Mouse (Mus musculus): ENCODE measurements around the gene Parm1.

The Parm1 gene

GRCm38 (mm10) chr5:91578924-91579323 lies 61.5 kb downstream of the Parm1 start:
- DNase-seq (ENCODE audit: low spot score): no peak

- DNase-seq (ENCODE audit: low spot score): no peak
Measured at GRCm38 (mm10) chr5:91581799-91582198, 64.4 kb downstream of the Parm1 start.

GRCm38 (mm10) chr5:91586206-91586605 lies 68.8 kb downstream of the Parm1 start:
- DNase-seq (ENCODE audit: low spot score): no peak

GRCm38 (mm10) chr5:91594083-91594482 lies 76.7 kb downstream of the Parm1 start:
- DNase-seq (ENCODE audit: low spot score): no peak

GRCm38 (mm10) chr5:91597216-91597615 lies 79.8 kb downstream of the Parm1 start:
- DNase-seq (ENCODE audit: low spot score): peak; percentile 17

- DNase-seq (ENCODE audit: low spot score): no peak
Measured at GRCm38 (mm10) chr5:91599801-91600200, 82.4 kb downstream of the Parm1 start.

GRCm38 (mm10) chr5:91603347-91603746 lies 85.9 kb downstream of the Parm1 start:
- no peak for DNase-seq (ENCODE audit: low spot score)

GRCm38 (mm10) chr5:91603787-91604439 lies 86.5 kb downstream of the Parm1 start:
- no peak for DNase-seq (ENCODE audit: low spot score)

GRCm38 (mm10) chr5:91607234-91607633 lies 89.8 kb downstream of the Parm1 start:
- no peak for DNase-seq (ENCODE audit: low spot score)

GRCm38 (mm10) chr5:91607841-91608240 lies 90.4 kb downstream of the Parm1 start:
- DNase-seq (ENCODE audit: low spot score): no peak

- DNase-seq (ENCODE audit: low spot score): no peak
Measured at GRCm38 (mm10) chr5:91609041-91609440, 91.6 kb downstream of the Parm1 start.

GRCm38 (mm10) chr5:91609511-91610300 lies 92.3 kb downstream of the Parm1 start:
- no peak for DNase-seq (ENCODE audit: low spot score)

- no peak for DNase-seq (ENCODE audit: low spot score)
Measured at GRCm38 (mm10) chr5:91610499-91610898, 93.1 kb downstream of the Parm1 start.

- no peak for DNase-seq (ENCODE audit: low spot score)
Measured at GRCm38 (mm10) chr5:91611589-91611988, 94.2 kb downstream of the Parm1 start.

GRCm38 (mm10) chr5:91617331-91618233 lies 100.2 kb downstream of the Parm1 start:
- no peak for DNase-seq (ENCODE audit: low spot score)

- no peak for DNase-seq (ENCODE audit: low spot score)
Measured at GRCm38 (mm10) chr5:91618661-91619173, 101.3 kb downstream of the Parm1 start.

GRCm38 (mm10) chr5:91621197-91621596 lies 103.8 kb downstream of the Parm1 start:
- no peak for DNase-seq (ENCODE audit: low spot score)

- no peak for DNase-seq (ENCODE audit: low spot score)
Measured at GRCm38 (mm10) chr5:91626823-91627222, 109.4 kb downstream of the Parm1 start.

GRCm38 (mm10) chr5:91629472-91629871 lies 112.1 kb downstream of the Parm1 start:
- DNase-seq (ENCODE audit: low spot score): no peak

- no peak for DNase-seq (ENCODE audit: low spot score)
Measured at GRCm38 (mm10) chr5:91651330-91651729, 133.9 kb downstream of the Parm1 start.

- DNase-seq (ENCODE audit: low spot score): no peak
Measured at GRCm38 (mm10) chr5:91653061-91653915, 135.9 kb downstream of the Parm1 start.

All from yolk sac, embryonic 10.5 days (tissue).